Mouse (Mus musculus) megakaryocyte progenitor cell, adult 5-6 weeks (primary cell): ENCODE measurements at regions not wholly inside any gene's neighbourhood (a gene's known extent, or its start where the extent isn't known, plus 50 kb on each side); places are given as distances from the start of the nearest gene placed in this dataset.

Experiments
- ATAC-seq: replicated peaks from 2 replicates; pipeline ENCODE4 v1.8.0; 2016; ENCODE audit warnings: mild to moderate bottlenecking, moderate TSS enrichment, inconsistent platforms; ENCODE audit not compliant: poor library complexity

GRCm38 (mm10) chr10:61034056-61034455 lies 55.1 kb upstream of the Pcbd1 start:
- ATAC-seq = no peak

DNA sequence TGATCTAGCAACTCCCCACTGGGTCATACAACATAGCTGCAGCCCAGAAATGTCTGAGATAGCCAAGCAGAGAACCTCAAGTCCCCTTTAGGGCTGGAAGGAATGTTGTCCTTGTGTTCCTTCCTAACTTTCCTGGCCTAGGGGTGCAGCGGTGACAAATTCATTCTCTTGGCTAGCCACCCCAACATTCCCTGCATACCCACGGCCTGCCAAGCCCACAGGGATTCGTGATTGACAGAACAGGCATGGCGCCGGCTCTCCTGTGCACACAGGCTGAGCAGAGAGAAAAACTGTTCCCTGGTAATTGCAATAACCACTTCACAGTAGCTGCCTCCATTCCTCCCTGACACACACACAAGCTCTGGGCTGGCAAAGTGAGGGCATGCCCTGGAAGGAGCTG lies 60.5 kb upstream of the Pcbd1 start:
- ATAC-seq = no peak

DNA sequence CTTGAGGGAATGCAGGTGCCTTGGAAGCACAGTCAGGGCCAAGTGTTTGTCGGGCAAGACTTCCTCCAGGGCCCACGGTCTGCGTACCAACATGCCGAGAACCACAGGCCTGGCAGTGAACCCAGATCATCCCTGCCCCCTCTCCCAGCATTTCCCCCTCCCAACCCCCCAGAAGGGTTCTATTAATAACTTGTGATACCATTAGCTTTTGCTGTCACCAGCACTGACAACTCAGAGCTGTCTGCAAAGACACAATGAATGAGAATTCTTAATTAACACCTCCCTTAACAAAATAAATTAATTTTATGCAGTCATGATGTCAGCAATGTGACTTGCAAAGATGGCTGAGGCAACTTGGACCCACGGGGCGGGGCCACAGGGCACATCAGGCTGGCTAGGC lies 61.9 kb upstream of the Pcbd1 start:
- no peak for ATAC-seq

DNA sequence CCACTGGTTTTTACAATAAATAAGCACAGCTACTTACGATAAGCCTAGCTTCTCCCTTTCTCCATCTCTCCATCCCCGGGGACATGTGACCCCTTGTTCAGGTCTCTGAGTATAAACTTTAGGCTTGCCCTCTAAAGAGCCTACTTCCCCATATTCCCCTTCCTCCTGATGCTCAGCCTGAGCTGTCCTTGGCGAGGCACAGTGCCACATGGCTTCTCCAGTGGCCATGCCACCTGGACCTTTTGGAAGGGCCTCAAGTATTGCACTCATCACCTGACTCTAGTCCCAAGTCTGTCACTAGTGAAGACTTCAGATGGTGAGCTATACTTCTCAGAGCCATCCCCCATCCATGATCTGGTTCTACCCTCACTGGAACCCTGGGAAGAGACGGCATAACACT lies 64.1 kb upstream of the Pcbd1 start:
- ATAC-seq = no peak

GRCm38 (mm10) chr10:61024166-61024565 lies 65.0 kb upstream of the Pcbd1 start:
- ATAC-seq = no peak

GRCm38 (mm10) chr10:61023431-61023830 lies 65.7 kb upstream of the Pcbd1 start:
- no peak for ATAC-seq

DNA sequence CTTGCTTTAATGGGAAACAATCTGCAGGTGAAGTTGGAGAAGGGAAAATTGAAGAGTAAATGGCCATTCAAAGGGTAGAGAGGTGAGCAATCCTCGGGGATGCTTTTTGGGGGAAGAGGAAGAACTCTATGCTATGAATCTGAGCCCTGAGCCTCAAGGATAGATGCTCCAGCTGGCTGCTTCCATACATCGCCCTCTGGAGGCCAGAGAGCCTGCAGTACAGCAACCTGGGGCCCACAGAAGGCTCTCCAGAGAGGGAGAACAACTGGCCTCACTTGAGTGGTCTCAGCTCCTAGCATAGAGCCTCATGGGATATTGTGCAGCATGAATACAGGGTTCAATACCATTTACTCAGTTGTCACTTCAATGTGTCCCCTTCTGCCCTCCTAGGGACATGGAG lies 69.6 kb upstream of the Pcbd1 start:
- ATAC-seq = no peak

DNA sequence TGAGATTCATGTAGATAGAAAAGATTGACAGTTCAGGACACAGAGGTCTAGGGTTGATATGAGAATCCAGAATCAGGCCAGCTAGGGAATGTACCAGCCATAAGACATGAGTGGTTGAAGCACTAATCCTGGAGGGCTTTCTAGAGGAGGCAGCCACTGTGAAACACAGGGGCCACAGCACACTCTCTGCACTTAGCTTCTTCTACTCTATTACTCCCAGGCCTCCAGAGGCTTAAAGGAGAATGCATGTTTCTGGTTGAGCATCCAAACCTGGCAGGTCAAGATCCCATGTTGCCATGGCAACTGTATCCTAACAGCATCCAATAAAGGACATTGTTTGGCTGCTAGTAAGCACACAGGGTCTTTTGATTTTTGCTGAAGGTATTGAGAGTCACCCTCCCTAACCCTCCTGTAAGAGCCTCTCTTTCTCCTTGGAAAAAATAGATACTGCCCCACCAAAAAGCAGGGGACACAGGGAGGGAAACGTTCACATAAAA lies 76.9 kb upstream of the Pcbd1 start:
- ATAC-seq = no peak

DNA sequence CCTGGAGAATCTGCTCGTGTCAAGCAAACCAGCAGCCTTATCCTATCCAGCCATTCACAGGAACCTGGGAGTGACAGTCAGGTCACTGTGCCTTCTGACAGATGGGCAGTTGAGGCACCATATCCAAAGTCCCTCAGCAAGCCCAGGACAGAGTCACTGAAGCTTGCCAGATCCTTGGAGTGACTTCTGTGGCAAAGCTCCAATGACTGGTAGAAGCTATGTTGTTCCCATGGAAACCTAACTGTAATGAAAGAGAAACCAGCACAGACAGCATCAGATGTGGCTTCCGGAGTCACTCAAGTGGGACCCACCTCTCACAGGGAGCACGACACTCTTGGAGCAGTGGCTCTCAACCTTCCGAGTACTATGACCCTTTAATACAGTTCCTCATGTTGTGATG lies 78.4 kb upstream of the Pcbd1 start:
- ATAC-seq = no peak

DNA sequence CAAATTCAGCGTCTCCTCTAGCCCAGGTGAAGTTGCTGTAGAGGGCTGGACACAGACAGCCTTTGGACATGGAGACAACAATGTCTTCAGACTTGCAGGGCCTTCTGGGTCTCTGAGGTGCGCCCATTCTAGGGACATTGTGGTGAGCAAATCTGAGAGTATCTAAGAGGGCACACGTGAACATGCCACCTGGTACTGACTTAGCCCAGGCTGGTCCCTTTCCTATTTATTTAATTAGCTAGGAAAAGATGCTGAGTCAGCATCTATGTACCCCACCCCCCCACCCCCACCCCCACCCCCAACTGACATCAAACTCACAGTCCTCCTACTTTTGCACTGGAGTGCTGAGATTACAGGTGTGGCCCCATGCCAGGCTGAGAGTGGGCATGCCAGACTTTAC lies 81.7 kb upstream of the Pcbd1 start:
- ATAC-seq = no peak

DNA sequence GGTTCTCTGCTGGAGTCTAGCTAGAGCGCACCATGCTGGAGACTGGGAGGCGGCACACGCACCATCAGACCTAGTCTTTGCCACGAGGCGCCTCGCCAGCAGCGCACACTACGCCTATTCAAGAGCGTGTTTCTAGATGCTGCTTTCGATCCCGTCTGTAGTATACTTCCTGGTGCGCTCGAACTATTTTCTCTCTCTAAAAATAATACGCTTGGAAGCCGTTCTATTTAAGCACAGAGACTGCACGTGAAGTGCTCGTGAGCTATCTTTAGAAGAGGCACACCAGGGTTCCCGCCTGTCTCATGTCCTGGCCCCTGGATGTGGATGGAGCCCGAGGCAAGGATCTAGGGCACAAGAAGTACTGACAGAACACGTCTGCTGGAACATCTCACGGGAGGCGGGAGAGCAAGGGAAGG lies 87.4 kb upstream of the Pcbd1 start:
- no peak for ATAC-seq

GRCm38 (mm10) chr10:60997393-60997792 lies 91.7 kb upstream of the Pcbd1 start:
- no peak for ATAC-seq

DNA sequence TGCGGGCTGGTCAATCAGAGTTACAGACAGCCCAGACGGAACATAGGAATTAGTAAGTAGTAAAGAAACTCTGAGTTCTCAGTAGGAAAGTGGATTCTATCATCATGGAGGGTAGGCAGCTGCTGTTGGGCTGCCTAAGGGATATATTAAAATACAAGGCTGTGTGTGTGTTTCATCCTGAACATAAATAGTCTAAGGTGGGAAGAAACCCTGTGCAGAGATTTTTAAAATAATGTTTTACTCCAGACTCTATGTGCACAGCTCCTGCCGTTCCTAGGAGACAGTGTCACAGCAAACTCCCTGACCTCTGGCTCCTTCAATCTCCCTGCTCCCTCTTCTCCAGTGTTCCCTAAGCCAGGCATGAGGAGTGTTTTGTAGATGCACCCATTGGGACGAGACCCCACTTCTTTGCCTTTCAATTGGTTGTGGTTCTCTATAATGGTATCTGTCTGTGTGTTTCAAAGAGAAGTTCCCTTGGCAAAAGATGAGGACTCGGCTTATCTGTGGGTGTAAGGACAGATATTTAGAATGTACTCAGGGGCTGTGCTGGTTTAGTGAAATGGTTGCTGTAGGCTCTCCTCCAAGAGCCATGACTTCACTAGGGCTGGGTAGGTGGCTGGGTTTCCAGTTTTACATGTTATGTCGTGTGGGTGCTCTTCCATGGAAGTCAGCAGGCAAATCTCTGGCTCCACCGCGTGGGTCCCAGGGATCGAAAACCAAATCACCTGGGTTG lies 93.1 kb upstream of the Pcbd1 start:
- ATAC-seq = no peak

GRCm38 (mm10) chr10:60985109-60985576 lies 104.0 kb upstream of the Pcbd1 start:
- ATAC-seq = no peak

DNA sequence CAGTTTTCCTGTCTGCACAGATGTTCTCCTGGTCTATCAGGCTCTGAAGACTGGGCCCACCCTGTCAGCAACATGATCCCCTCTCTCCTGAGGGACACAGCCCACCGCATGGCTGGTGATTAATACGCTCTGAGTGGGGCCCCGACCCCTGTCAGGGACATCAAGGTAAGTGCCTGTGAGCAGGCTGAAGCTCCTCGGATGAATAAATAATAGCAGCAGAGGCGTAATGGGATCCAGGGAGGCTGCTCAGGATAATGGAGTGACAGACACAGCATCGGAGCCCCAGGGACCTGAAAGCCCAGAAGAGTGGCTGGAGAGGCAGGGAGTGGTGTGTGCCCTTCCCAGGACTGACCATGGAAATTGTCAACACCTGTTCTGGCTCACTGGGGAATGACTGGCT lies 107.4 kb upstream of the Pcbd1 start:
- ATAC-seq = no peak

GRCm38 (mm10) chr10:60973615-60974014 lies 115.5 kb upstream of the Pcbd1 start:
- ATAC-seq = no peak

GRCm38 (mm10) chr10:60964843-60965242 lies 124.3 kb upstream of the Pcbd1 start:
- no peak for ATAC-seq

DNA sequence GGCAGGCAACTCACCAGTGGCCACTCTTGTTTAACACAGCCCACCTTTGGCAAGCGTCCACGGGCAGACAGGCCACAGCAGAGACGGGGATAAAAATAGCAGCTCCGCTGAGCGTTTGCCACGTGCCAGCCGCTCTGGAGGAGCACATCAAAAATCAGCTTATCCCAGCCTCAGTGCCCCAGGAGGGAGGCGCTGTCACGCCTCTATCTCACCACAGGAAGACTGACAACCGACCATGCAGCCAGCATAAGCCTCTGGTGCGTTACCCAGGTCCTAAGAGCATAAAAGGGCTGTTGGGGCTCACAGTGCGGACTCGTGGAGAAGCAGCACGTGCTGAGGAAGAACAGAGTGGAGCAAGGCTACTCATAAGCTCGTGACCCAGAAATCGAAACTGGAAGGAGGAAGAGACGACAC lies 126.4 kb upstream of the Unc5b start:
- ATAC-seq = peak; percentile 50

- ATAC-seq = no peak
These were observed 124.1 kb upstream of the Unc5b start for GRCm38 (mm10) chr10:60955467-60955866.

GRCm38 (mm10) chr10:60952495-60952894 lies 121.1 kb upstream of the Unc5b start:
- ATAC-seq = no peak

DNA sequence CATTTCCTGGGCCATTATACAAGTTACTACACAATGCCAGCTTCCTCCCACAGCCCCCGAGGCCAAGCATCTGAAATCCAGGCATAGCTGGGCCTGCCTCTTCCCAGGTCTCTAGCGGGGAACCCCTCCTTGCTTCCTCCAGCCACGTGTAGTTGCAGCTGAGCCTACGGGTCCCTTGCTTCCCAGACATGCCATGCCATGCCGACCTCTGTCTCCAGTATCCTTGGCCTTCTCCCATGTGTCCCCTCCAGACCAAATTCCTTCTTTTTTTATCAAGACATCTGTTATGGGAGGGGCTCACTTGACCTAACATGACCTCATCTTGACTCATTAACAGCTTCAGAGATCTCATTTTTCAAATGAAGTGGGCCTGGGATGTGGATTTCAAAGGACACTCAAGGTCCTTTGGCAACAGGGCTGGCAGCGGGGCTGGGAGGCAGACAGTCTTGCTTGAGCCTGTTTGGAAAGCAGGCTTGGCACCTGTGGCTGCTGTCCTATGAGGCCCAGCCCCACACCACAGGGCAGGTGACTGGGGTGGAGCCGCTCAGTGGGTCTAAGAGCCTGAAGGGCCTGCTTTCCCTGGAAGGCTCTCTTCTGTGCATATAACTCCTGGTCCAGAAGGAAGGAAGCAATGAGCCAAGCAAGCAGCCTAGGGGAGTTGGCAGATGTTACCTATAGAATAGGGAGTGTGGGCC lies 117.7 kb upstream of the Unc5b start:
- no peak for ATAC-seq

DNA sequence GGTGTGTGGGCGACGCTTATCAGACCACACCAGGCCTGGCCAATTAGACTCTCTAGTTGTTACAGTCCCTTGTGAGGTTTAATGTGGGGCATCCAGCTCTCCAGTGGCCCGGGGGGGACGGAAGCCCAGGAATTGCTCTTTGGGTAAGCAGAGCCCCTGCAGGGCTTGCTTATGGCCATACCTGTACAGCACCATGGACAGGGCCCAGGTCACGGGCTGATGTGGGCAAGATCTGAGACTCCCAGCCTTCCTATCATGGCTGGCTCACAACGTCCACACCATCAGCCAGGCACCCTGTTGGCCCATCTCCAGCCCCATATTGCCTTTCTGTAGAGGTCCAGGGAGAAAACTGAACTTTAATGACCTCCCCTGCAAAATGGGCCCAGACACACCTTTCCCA lies 111.7 kb upstream of the Unc5b start:
- no peak for ATAC-seq
